Mouse (Mus musculus): ENCODE measurements around the gene Rapgef5.
A peak's percentile ranks its signal among the peaks of the same experiment; 100 is the strongest.

Rapgef5 gene

DNA sequence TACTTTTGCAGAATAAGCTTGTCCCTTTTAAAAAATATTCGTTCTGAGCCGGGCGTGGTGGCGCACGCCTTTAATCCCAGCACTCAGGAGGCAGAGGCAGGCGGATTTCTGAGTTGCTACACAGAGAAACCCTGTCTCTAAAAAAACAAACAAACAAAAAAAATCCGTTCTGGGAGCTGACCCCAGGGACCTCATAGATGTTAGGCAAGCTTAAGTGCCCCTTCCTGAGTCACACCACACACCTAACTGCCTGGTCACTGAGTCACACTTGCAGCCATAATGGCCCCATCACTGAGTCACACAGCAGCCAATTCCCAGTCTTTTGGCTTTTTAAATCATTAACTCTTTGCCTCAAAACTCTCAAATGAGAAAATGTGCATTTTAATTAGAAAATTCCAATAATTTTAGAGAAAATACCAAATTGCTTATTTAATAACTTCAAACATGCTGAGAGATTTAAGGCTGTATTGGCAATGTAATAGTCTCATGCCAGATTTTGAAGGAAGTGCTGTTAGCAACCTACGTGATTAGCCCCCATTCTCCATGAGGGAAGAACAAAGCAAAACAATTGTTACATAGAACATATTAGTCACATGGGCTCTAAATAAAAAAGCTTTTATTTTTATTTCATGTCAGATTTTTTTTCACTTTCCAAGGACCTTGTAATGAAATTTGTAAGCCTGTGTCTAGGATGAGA is 211.3 kb downstream of the Rapgef5 start:
- no peak for DNase-seq

DNA sequence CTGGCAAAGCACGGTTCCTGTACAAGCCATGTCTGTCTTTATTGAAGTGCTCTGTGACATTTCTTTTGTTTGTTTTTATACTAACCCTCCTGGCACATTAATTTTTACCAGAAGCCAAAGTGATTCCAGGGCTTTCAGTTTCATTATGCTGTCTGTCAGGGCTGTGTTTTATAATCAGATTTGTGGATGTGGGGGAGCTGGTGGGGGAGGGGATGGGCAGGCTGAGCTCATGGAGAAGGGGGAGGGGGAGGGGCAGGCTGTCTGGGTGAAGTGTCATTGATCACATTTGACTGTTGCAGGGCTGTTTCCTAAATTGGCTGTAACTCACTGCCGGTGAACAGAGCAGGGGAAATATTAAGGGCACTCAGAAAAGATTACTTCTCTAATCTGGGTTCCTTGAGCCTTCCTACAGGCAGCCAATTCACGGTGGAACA is 211.9 kb downstream of the Rapgef5 start:
- no peak for DNase-seq

DNA sequence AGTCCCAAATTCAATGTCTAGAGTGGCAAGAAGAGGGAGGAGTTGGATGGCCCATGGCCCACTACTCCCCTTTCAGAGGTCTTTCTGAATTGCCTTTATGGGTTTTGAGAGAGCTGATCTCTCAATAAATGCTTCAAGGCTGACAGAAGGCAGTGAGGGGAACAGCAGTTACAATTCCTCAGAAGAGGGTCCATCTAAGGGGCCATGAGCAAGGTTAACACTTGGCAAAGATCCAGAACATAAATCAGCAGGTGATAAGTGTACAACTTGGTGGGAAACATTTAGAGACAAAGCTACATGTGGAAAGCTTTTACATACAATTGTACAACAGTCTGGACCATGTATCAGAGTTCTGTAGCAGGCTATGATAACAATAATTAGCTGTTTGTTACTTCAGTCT is 217.3 kb downstream of the Rapgef5 start:
- DNase-seq: no peak

DNA sequence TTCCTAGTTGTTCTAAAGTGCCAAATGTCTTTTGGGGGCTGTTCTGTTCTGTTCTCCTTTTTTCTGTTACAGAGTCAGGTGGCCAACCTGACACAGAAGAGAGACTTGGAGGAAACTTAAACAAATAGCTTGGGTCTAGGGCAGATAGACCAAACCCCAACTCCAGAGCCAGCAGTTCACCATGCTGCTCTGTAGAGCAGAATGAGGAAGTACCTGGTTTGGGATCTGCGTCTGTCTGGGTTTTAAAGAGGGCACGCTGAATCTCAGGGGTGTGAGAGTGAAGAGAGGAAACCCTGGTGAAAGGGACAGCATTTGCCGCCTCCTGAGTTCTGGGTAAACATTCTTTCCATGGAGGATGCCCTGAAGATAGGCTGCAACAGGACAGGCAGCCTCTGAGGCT is 219.9 kb downstream of the Rapgef5 start:
- DNase-seq: no peak

DNA sequence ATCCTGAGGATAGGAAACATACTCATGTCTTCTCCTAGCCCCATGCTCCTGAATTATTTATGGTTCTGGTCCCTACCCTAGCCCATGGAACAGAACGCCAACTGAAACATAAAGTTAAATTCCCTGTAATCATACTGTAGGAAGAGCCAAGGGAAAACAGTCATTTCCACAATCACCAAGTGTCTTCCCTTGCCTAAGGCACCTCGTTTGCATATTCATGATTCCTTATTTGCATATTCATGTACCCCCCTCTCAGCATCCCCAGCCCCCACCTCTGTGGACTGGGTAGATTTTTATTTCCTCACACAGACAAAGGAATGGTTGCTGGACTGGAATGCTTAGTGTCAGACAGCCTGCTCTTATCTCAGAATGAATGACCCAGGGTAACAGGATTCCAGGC is 220.6 kb downstream of the Rapgef5 start:
- no peak for DNase-seq

DNA sequence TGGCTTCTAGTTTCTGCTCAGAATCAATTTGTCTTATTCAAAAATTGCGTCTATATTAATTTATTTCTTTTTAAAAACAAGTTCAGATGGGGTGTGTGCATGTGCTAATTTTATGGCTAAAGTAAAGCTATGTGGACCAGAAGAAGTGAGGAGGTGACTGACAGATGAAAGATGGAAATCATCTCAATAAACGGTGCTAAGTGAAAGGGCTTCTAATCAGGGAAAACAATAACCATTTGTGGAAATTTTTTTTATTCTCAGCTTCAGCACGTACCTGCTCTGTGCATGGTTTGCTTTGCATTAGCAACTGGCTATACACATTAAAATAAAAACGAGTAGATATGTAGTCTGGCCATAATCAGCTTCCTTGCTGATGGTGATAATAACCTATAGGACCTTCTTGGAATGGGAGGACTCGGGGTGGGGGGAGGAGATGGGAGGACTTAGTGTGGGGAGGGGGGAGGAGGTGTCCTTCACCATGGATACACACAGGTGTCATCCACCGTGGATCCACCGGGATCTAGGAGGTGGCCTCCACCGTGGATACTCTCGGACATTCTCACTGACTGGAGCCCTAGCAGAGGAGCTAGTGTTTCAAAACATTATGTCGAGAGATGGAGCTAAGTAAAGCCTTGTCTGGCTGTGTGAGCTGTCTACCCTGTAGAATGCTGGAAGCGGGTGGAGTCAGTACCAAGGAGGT is 221.2 kb downstream of the Rapgef5 start:
- DNase-seq: no peak

DNA sequence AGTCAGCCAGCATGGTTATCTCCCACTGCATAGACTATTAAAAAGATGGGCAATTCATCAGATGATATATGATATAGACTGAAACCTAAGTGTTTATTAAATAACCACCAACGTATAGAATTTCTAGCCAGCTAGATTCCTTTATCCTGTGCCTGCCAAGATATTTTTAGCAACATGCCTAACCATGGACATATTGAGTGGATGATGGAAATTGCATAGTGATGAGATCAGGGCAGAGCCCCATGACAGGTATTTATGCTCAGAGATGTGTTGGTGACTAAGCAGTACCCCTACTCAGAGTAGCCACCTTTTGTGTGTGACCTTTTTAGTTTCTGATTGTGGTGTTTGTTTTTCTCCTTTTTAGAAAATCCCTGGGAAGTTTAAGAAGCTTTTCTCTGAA is 226.2 kb downstream of the Rapgef5 start:
- DNase-seq: no peak

DNA sequence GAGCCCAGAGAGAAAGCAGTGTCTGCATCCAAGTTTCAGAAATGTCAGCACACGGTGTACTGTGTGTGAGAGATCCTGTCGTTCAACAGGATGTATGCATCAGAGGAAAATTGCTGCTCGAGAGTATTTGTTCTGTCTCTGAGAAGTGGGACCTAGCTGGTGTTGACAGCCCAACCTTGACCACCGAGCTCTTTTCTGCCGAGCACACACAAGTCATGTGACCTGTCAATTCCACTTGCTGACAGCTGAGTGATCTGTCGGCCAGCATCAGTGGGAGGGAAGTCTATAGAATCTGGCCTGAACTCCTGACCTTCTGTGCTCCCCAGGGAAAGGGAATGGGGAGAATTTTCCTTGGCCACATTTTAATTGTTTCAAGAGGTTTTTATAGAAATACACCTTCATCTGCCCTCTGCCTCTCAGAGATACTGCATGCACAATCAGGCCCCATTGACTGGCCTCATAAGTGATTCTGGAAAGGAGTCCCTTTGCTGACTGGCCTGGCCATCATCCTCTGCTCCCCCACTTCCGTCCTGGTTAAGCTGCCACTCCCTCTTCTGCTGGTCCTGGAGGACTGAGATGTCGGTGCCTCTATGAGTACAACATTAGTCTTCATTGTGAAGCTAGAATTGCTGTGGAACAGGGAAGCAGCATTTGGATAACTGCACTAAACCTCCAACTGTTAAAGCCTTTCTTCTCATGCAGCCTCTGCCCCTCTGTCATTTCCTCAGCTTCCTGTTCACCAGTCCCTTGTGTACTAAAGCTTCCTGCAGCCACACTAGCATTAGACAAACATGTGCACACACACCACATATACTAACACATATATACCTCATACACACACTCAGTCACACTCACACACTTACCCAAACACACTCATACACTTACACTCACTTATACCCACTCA is 228.6 kb downstream of the Rapgef5 start:
- DNase-seq: no peak

DNA sequence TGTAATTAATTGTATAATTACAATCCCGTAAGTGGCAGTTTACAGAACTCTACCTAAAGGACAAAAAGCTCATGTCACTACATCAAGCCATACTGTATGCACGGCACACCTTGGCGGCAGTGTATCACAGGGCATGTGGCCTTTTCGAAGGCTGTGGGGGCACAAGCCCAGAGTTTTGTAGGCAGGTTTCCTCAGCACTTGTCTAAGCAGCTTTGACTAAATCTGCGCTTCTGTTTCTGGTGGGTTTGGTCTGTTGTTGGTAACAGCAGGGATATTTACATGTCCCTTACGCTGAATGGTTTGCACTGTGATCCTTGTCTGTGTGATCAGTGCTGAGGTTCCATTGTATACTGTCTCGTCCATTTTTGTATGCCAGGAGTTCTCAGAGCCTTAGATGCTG is 230.3 kb downstream of the Rapgef5 start:
- DNase-seq: no peak

DNA sequence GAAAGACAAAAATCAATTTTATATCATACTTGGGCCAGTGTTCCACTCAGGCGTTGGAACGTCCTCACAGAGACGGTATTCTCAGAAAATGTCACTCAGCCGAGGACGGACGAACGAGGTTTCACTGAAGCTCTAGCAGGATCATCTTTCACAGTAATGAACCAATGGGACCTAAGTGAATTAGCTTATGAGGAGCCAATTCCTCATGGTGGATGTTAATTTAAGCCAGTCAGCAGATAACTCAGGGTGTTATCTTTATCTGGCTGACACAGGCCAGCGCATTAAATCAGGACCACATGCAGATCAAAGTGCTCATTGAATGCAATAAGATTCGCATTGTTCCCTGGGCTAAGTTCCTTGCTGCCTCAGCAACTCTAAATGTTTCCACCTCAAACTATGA is 234.8 kb downstream of the Rapgef5 start:
- DNase-seq: no peak

DNA sequence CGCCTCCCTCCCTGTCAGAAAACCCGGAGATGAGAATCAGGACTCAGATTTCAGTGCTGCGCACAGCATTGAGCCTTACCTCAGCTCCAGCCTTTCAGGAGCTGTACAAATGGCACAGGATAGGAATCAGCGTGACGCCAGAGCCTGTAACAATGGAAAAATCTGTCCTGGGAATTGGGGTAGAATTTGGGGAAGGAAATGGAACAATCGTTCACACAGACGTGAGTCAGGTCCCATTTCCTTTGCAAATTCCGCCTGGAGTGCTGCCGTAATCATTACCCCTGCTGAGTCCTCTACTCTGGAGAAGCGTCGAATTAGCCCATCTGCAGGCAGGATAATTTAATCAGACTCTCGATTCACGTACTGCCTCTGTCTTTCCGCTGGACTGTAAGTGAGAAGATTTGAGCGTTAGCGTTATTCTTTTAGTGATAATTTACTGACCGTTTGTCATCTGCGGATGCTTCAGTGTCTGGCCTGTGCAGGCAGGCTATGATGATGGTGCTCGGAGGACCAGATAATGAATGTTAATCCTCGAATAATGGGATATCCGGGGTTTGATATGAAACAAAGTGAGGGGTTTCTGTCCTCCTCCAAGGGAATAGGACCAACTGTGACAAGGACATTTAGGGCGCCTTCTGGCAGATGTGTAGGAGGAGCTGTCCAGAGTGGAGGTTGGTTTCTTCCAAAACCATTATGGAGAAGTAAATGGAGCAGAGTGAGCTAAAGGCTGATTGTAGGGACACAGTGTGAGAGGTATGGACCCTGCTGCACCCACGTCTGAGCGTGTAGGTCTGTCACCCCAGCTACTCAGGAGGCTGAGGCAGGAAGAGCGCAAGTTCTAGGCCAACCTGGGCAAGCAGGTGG is 235.5 kb downstream of the Rapgef5 start:
- peak; percentile 6 for DNase-seq

DNA sequence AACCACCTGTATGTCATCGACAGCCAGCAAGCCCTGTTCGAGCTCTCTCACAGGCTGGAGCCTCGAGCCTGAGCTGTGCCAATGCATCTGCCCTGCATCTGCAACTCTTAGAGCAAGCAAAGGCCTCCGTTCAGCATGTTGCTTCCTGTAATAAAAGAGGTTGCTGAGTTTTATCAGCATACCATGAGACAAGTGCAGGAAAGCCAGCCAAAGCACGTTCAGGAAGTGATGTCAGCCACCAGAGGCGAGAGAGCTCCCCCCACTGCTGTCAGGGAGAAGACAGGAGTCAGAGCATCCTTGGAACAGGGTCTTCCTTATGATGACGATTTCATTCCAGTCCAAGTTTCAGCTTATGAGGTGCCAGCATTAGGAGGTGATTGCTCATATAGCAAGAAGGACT is 239.7 kb downstream of the Rapgef5 start:
- DNase-seq: no peak

DNA sequence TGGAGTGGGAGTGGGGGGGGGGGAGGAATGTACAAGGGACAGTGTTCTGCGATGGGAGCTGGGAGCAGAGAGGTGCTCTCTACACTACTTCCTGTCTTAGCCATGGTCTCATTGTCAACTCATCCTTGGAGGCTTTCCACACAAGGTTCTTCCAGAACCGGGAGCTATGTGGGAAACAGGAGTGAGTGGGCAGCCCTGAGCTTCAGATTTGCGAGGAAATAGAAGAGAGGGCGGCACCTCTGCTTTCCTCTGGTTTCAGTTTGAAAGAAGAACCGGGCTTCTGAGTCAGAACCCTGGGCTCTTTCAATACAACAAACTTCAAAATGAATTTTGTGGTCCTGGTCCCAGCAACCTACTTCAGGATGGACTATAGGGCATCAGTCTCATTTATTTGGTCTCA is 244.1 kb downstream of the Rapgef5 start:
- no peak for DNase-seq

DNA sequence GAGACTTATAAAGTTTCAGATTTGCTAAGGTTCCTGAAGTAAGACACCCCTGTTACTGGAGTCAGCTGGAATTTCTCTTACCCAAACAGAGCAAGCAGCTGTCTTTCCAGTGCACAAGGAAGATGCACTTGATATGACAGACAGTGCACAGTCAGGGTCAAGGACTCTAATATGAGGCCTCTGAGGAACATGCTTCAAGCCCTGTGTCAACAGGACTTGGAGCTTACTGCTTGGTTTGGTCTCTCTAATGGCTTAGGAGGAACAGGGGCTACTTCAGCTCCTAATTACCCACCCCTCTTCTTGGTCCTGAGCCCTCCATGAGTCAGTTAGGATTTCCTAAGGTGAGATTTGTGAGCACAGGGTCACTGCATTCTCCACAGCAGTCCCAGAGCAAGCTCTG is 244.6 kb downstream of the Rapgef5 start:
- no peak for DNase-seq

DNA sequence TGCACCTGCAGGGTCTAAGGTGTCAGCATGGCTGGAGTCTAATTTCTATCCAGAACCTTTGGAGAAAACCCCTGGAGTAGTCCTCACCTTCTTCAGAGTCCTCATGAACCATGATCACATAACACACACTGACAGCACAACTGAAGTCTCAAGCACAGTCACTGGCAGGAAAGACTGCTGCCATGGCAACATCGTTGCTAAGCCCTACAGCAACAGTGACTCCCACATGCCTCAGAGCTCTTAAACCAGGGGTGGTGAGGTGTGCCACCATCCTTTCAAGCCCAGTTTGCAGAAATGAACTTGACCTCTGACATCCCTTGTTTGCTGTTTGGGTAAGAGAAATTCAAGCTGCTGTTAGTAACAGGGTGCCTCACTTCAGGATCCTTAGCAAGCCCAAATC is 245.4 kb downstream of the Rapgef5 start:
- no peak for DNase-seq

DNA sequence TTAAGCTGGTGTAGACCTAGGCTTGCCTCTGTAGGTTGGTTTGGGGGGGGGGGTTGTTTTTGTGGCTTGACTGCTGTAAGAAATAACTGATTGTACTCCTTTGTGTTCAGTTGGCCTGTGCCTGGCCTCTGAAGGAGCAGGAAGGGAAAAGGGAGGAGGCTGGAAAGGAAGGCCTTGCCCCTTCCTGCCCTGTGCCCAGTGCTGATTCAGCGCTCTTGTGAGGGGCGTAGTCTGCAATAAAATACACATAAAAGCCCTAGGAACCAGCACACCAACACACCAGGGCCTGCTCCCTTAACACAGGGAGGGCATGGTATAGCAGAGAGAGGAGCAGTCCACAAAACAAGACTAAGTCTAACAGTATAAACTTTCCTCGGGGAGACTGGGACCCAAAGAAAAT is 247.0 kb downstream of the Rapgef5 start:
- no peak for DNase-seq

DNA sequence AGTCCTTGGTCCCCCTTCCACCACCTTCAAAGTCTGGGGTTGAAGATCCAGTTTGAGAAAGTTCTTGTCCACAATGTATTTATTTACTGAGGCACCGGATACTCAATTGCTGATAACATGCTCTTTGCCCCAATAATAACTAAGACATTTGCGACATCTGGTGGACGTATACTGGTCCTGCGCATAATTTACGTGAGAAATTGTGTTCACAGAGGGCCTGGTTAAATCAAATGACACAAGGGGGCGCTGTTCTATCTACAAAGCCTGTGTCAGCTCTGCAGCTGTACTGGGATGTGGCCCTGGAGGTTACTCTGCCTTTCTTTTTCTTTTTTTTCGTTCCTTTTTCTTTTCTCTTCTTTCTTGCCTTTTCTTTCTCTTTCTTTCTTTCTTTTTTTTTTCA is 248.6 kb downstream of the Rapgef5 start:
- peak; percentile 37 for DNase-seq

DNA sequence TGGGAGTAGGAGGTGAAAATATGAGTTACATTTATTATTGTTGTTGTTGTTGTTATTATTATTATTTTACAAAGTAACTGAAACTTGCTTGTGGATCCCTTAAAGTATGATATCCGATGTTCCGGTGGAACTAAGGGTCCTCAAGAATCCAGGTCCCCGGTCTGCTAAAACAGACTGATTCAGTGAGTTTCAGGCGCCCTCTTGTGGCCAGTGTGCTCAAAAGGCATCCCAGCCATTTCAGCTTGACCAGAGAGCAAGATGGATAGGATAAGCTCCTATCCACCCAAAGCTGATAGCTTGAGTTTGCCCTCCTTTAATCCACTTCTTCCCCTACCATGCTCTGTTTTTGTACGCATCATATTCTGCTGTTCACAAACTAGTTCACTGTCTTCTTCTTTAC is 252.8 kb downstream of the Rapgef5 start:
- DNase-seq: peak; percentile 51

DNA sequence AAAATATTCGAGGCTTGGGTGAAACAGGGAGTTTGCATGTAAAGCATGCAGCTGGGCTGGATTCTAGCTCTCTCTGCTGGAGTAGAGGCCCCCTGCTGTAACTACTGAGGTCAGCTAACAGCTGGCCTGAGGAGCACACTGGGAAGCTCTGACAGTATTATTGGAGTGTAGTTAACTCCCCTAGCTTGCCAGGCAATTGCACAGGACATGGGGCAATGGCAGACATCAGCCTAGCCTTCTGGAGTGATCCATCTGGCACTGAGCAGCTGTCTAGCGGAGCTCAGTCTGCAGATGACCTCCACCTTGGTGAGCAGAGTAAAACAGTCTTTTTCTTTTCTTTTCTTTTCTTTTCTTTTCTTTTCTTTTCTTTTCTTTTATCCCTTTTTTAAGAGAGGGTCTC is 253.9 kb downstream of the Rapgef5 start:
- DNase-seq: no peak

DNA sequence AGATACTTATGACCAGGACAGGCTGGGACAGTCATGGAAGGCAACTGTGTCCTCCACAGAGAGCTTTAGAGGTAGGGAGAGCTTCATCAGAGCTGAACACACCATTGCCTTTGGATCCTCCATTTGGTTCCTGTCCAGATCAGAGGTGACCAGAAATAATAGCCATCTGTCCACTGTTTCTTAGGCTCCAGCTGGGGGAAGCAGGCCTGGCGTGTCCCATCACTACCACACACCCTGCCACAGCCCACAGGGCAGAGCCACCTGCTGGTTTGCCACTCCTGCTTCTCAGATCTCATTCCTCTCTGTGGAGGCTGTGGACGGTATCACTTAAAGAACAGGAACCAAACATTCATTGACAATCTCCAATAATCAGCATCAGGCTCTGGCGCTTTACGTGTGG is 254.9 kb downstream of the Rapgef5 start:
- peak; percentile 8 for DNase-seq

DNA sequence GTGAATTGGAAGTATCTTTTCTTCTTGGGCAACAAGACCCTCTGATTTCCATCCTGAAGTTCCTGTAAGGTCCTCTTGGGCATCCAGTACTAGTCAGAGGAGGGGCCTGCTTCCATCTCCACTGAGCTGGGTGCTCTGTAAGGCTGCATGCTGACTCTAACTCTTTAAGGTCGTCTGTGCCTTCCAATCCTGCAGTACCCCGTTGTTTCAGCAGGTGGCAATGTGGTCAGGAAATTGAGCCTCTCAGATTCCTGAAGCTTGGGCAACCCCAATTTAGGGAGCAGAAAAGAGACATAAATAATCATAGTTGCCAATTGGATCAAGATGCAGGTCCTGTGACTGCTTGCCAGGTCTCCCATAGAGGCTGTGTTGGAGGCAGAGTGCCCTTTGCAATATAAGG is 256.4 kb downstream of the Rapgef5 start:
- DNase-seq: peak; percentile 25

DNA sequence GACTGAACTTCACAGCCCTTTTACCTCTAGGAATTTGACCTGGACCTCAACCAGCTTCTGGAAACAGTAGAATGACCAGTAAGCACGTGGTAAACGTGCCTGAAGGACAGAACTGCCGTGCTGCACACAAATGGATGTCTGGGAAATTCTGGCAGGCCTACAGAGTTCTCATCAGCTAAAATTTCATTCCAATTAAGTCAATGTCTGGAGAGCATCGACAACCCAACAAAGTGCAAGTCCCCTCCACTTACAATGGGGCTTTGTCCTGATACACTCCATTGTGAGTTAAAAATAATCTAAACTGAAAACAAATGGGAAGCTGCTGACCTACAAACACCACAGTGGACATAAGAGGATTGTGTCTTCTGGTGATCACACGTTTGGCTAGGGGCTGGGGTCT is 260.6 kb downstream of the Rapgef5 start:
- DNase-seq: no peak

DNA sequence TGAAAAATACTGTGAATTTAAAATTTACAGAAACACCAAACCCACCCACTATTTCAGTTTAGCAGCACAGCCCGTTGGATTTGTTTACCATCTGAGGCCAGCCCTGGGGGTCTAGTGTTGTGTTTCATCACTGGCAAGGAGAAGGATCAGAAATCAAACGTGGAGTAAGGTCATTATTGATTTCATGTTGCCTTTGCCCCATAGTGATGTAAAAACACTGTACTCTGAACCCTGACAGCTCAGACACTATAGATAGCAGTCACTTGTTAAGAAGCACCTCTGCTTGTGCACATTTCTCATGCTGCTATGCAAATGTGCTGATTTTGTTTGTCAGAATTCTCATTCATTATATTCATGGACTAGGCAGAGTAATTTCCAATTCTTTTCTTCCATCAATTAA is 265.1 kb downstream of the Rapgef5 start:
- DNase-seq: no peak
